In genomic region chr3:139729248-139729647, GRCm38 (mm10) we compare ENCODE assay signal across 12 mouse cellular contexts.
"Had no signal": no experiment of that assay in that cellular context is flagged by ENCODE, and none has a peak within 500 bp of the region (broad histone marks: within the 10 kb centered on the region; RNA-seq: fewer than 3 reads in every experiment).

No protein-coding gene starts in this region.

- H3K27me3 ChIP-seq: limb, embryonic 15.5 days; liver, embryonic 12.5 days; midbrain, embryonic 15.5 days had no signal

- H3K4me3 ChIP-seq: limb, embryonic 15.5 days; liver, embryonic 12.5 days; midbrain, embryonic 15.5 days had no signal

- H3K4me2 ChIP-seq: limb, embryonic 15.5 days; liver, embryonic 12.5 days; lung, embryonic 14.5 days; midbrain, embryonic 11.5 days; midbrain, embryonic 15.5 days had no signal

- DNase-seq: kidney, postnatal 10 days; left cerebral cortex, postnatal 4 days; lung, embryonic 14.5 days; lung, postnatal 10 days; lung, postnatal 4 days; right cerebral cortex, postnatal 25 days; thymus, postnatal 4 days had no signal

- H3K9ac ChIP-seq: limb, embryonic 15.5 days; liver, embryonic 12.5 days; lung, embryonic 14.5 days; midbrain, embryonic 15.5 days had no signal

- H3K36me3 ChIP-seq: limb, embryonic 15.5 days; liver, embryonic 12.5 days; midbrain, embryonic 15.5 days had no signal

- ATAC-seq: intestine, embryonic 16.5 days; liver, embryonic 12.5 days; midbrain, embryonic 15.5 days had no signal

- H3K9me3 ChIP-seq: limb, embryonic 15.5 days; liver, embryonic 12.5 days; midbrain, embryonic 15.5 days had no signal

- H3K4me1 ChIP-seq: limb, embryonic 15.5 days; liver, embryonic 12.5 days; midbrain, embryonic 15.5 days had no signal

- H3K27ac ChIP-seq: limb, embryonic 15.5 days; liver, embryonic 12.5 days; midbrain, embryonic 15.5 days had no signal
